Comparison of ENCODE assay signal across 17 mouse cellular contexts in the genomic region with DNA sequence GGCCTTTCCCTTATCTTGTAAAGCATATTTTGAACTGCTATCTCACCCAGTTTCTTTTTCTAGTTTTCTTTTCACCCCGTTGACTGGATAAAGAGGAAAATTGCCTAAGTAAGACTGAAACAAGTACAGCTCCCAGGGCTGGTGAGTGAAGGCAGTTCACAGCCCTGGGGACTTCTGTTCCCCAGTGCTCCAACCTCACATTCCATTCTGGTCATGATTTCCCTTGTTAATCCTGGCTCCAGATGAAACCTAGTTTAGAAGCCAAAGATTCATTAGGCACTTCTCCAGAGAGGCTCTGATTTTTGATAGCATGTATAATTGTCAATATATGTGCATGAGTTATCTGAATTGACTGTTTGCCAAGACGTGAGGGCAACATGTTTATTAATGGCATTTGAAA.
DNase-seq lines count a peak whose midpoint lies in the region; ATAC-seq and TF ChIP-seq lines count a peak whose summit lies in the region.
"Had no signal": no experiment of that assay in that cellular context is flagged by ENCODE, and none has a peak within 500 bp of the region (broad histone marks: within the 10 kb centered on the region; RNA-seq: fewer than 3 reads in every experiment).

No protein-coding gene starts in this region.

- no peak for TF ChIP-seq POLR2A in lung, adult 2 months (IDR thresholded peaks at IDR 0.05; ENCODE audit: borderline replicate concordance, extremely low read depth, low read depth, low read length)

- H3K36me3 ChIP-seq in heart, embryonic 13.5 days = no peaks in the 10 kb centered on the region
- no peaks in the 10 kb centered on the region for H3K36me3 ChIP-seq in lung, embryonic 16.5 days (ENCODE audit: control insufficient read depth, insufficient read depth, low read length)
- H3K36me3 ChIP-seq in stomach, embryonic 15.5 days = no peaks in the 10 kb centered on the region
- H3K36me3 ChIP-seq: midbrain, embryonic 13.5 days had no signal

- no peak for TF ChIP-seq CTCF in lung, adult 2 months (IDR thresholded peaks at IDR 0.05; ENCODE audit: insufficient read depth, low read length)

- H3K4me2 ChIP-seq in heart, embryonic 13.5 days = no peak overlapping the region
- H3K4me2 ChIP-seq in lung, embryonic 16.5 days (ENCODE audit: low read depth, low read length) = no peak overlapping the region
- no peak overlapping the region for H3K4me2 ChIP-seq in stomach, embryonic 15.5 days
- H3K4me2 ChIP-seq: midbrain, embryonic 13.5 days had no signal

- peak overlapping the region; percentile 53; the same call in 1 of the 2 replicates for H3K27ac ChIP-seq in heart, embryonic 13.5 days (replicated peaks)
- H3K27ac ChIP-seq in lung, embryonic 16.5 days (ENCODE audit: low read length) = peak overlapping the region; percentile 19
- H3K27ac ChIP-seq in stomach, embryonic 15.5 days = peak overlapping the region; percentile 40; the same call in 1 of the 2 replicates
- H3K27ac ChIP-seq: hindbrain, postnatal 0 days; midbrain, embryonic 13.5 days had no signal

- no peaks in the 10 kb centered on the region for H3K9me3 ChIP-seq in heart, embryonic 13.5 days
- no peaks in the 10 kb centered on the region for H3K9me3 ChIP-seq in lung, embryonic 16.5 days (ENCODE audit: control insufficient read depth, low read length)
- H3K9me3 ChIP-seq in stomach, embryonic 15.5 days = no peaks in the 10 kb centered on the region
- H3K9me3 ChIP-seq: midbrain, embryonic 13.5 days had no signal

- H3K27me3 ChIP-seq in heart, embryonic 13.5 days (replicated peaks) = no peaks in the 10 kb centered on the region
- H3K27me3 ChIP-seq in lung, embryonic 16.5 days (ENCODE audit: control insufficient read depth, insufficient read depth, low read depth, low read length) = no peaks in the 10 kb centered on the region
- H3K27me3 ChIP-seq in stomach, embryonic 15.5 days (replicated peaks) = no peaks in the 10 kb centered on the region
- H3K27me3 ChIP-seq: midbrain, embryonic 13.5 days had no signal

- intact Hi-C loops in heart, postnatal 36 days (cut with DNase I) = no loop called here

- ATAC-seq in heart, embryonic 13.5 days (ENCODE audit: extremely low read depth, insufficient number of reproducible peaks, low FRiP score, low TSS enrichment) = no peak
- ATAC-seq in lung, embryonic 16.5 days (ENCODE audit: low read depth) = no peak
- ATAC-seq in stomach, embryonic 15.5 days (ENCODE audit: insufficient read depth, low FRiP score, low read depth) = 0 out of 2 replicates have a peak, but pooled peaks have one; percentile 25
- ATAC-seq: forebrain, postnatal 0 days; hindbrain, postnatal 0 days; midbrain, embryonic 13.5 days had no signal

- 34% methylated on average over 2 of the region's 2 CpGs for WGBS in heart, embryonic 13.5 days
- 23% methylated on average over 2 of the region's 2 CpGs for WGBS in lung, embryonic 16.5 days
- WGBS in lung, adult 2 months = 49% methylated on average over 2 of the region's 2 CpGs
- 45% methylated on average over 2 of the region's 2 CpGs for WGBS in stomach, embryonic 15.5 days

- H3K4me1 ChIP-seq in heart, embryonic 13.5 days = peaks cover 44% of the 10 kb centered on the region
- H3K4me1 ChIP-seq in lung, embryonic 16.5 days (replicated peaks; ENCODE audit: control insufficient read depth, insufficient read depth, low read length) = peaks cover 30% of the 10 kb centered on the region
- peaks cover 4% of the 10 kb centered on the region; the same call in 1 of the 2 replicates for H3K4me1 ChIP-seq in lung, adult 2 months (ENCODE audit: control insufficient read depth, insufficient read depth, low read length)
- peaks cover 17% of the 10 kb centered on the region for H3K4me1 ChIP-seq in stomach, embryonic 15.5 days

- DNase-seq in adrenal gland, postnatal 10 days = peak; percentile 31
- DNase-seq in adrenal gland, postnatal 36 days = no peak
- no peak for DNase-seq in heart, postnatal 36 days
- DNase-seq in lung, adult 2 months = no peak
- DNase-seq in cerebellum, adult 11-12 months = no peak
- DNase-seq: adrenal gland, postnatal 14 days; cerebellum, postnatal 10 days; forebrain, postnatal 0 days; liver; lung, postnatal 36 days; right cerebral cortex, postnatal 14 days had no signal

- H3K9ac ChIP-seq in heart, embryonic 13.5 days = no peak overlapping the region
- no peak overlapping the region for H3K9ac ChIP-seq in lung, embryonic 16.5 days (ENCODE audit: low read length)
- H3K9ac ChIP-seq in stomach, embryonic 15.5 days = no peak overlapping the region
- H3K9ac ChIP-seq: forebrain, postnatal 0 days; midbrain, embryonic 13.5 days had no signal

- no peak overlapping the region for H3K4me3 ChIP-seq in heart, embryonic 13.5 days
- no peak overlapping the region for H3K4me3 ChIP-seq in lung, embryonic 16.5 days (ENCODE audit: low read length)
- H3K4me3 ChIP-seq in lung, adult 2 months (replicated peaks; ENCODE audit: extremely low read depth, low read depth, low read length) = no peak overlapping the region
- H3K4me3 ChIP-seq in stomach, embryonic 15.5 days (replicated peaks) = no peak overlapping the region
- H3K4me3 ChIP-seq: erythroblast, embryonic 14.5 days; midbrain, embryonic 13.5 days had no signal
